Mouse (Mus musculus) lung, postnatal 0 days (tissue): ENCODE data around the gene Dlgap1.

Experiments
- CTCF ChIP-seq: IDR thresholded peaks from 2 replicates; pipeline ENCODE4 v1.5.1; 2016; ENCODE audit warnings: antibody characterized with exemption, mild to moderate bottlenecking
- EP300 ChIP-seq: IDR thresholded peaks from 2 replicates; pipeline ENCODE4 v1.6.1; 2016; ENCODE audit warnings: antibody characterized with exemption, mild to moderate bottlenecking, control low read depth

DNA sequence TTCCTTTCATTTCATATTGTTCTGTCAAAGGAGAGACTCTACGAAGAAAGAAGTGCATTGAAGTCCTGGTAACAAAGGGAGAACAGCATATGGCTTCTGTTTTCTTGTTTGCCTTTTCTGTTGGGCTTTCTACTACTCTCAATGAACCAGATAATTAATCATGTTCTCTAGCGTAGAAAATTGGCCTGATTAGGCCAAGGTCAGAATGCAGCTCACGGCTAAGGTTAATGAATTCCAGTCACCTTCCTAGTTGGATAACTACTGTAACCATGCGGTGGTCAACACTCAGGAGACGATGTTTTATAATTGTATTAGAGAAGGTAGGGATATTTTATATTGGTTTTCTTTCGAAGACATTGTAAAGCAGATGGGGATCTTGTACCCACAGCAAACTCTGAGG is 279.4 kb downstream of the Dlgap1 start:
- TF ChIP-seq CTCF (no peak), EP300 (no peak)
